Mouse (Mus musculus): ENCODE results near the gene Nploc4. TPM values are rescaled to one million over a fixed set of nuclear protein-coding genes. Genes with fewer than 3 reads are reported as not detected.

Gene Nploc4
- polyA plus RNA-seq, 1 experiment from 2014 or later: 51.4 TPM

GRCm38 (mm10) chr11:120457370-120457769, 19.9 kb upstream of the Nploc4 start:
- H3K27ac ChIP-seq (ENCODE audit: low read depth): peak overlapping the region; percentile 80
- DNase-seq (peak; percentile 11), ATAC-seq (ENCODE audit: insufficient read depth) (peak; percentile 2; the same call in 1 of the 2 replicates)
- no peaks in the 10 kb centered on the region for H3K27me3 ChIP-seq (ENCODE audit: insufficient read depth, low read length)
- H3K9me3 ChIP-seq (ENCODE audit: low read depth, low read length): no peaks in the 10 kb centered on the region
- peak overlapping the region; percentile 94 for H3K4me2 ChIP-seq
- H3K4me3 ChIP-seq (ENCODE audit: low read depth, low read length): peak overlapping the region; percentile 90
- no peak for TF ChIP-seq CTCF (IDR thresholded peaks at IDR 0.05; ENCODE audit: low read depth)
- 0 out of 2 replicates have a peak, but pooled peaks cover 3% of the 10 kb centered on the region for H3K4me1 ChIP-seq (ENCODE audit: insufficient read depth)
- peak overlapping the region; percentile 91 for H3K9ac ChIP-seq
- H3K36me3 ChIP-seq (ENCODE audit: insufficient read depth): peaks cover 31% of the 10 kb centered on the region
- 24% methylated on average over 14 of the region's 14 CpGs for WGBS

GRCm38 (mm10) chr11:120455413-120455812, 17.9 kb upstream of the Nploc4 start:
- no peak for TF ChIP-seq CTCF (IDR thresholded peaks at IDR 0.05; ENCODE audit: low read depth)
- peaks cover 12% of the 10 kb centered on the region for H3K36me3 ChIP-seq (ENCODE audit: insufficient read depth)
- no peak overlapping the region for H3K27ac ChIP-seq (ENCODE audit: low read depth)
- WGBS: 92% methylated on average over 7 of the region's 7 CpGs
- DNase-seq (no peak), ATAC-seq (ENCODE audit: insufficient read depth) (no peak)
- H3K27me3 ChIP-seq (ENCODE audit: insufficient read depth, low read length): no peaks in the 10 kb centered on the region
- H3K4me2 ChIP-seq: no peak overlapping the region
- H3K9ac ChIP-seq: no peak overlapping the region
- 0 out of 2 replicates have a peak, but pooled peaks cover 3% of the 10 kb centered on the region for H3K4me1 ChIP-seq (ENCODE audit: insufficient read depth)
- H3K4me3 ChIP-seq (ENCODE audit: low read depth, low read length): no peak overlapping the region
- H3K9me3 ChIP-seq (ENCODE audit: low read depth, low read length): no peaks in the 10 kb centered on the region

GRCm38 (mm10) chr11:120454965-120455364, 17.5 kb upstream of the Nploc4 start:
- Histone ChIP-seq H3K27me3 (ENCODE audit: insufficient read depth, low read length) (no peaks in the 10 kb centered on the region), H3K9ac (no peak overlapping the region), H3K4me3 (ENCODE audit: low read depth, low read length) (no peak overlapping the region), H3K4me2 (no peak overlapping the region), H3K4me1 (ENCODE audit: insufficient read depth) (0 out of 2 replicates have a peak, but pooled peaks cover 3% of the 10 kb centered on the region), H3K9me3 (ENCODE audit: low read depth, low read length) (no peaks in the 10 kb centered on the region), H3K27ac (ENCODE audit: low read depth) (no peak overlapping the region), H3K36me3 (ENCODE audit: insufficient read depth) (peaks cover 8% of the 10 kb centered on the region)
- DNase-seq (no peak), ATAC-seq (ENCODE audit: insufficient read depth) (no peak)
- 80% methylated on average over 4 of the region's 4 CpGs for WGBS
- TF ChIP-seq CTCF (IDR thresholded peaks at IDR 0.05; ENCODE audit: low read depth): no peak

GRCm38 (mm10) chr11:120453306-120453705, 15.8 kb upstream of the Nploc4 start, which contains the start of gene Pde6g:
Pde6g (minus strand) TSS chr11:120453500.
- H3K9ac ChIP-seq: no peak within 1 kb of the TSS
- H3K36me3 ChIP-seq (ENCODE audit: insufficient read depth): no peaks in the 10 kb centered on the region
- TF ChIP-seq CTCF (IDR thresholded peaks at IDR 0.05; ENCODE audit: low read depth): no peak
- no peak within 1 kb of the TSS for H3K4me3 ChIP-seq (ENCODE audit: low read depth, low read length)
- H3K27ac ChIP-seq (ENCODE audit: low read depth): no peak within 1 kb of the TSS
- WGBS: 79% methylated on average over 4 of the region's 4 CpGs
- no peaks in the 10 kb centered on the region for H3K9me3 ChIP-seq (ENCODE audit: low read depth, low read length)
- no peak for ATAC-seq (ENCODE audit: insufficient read depth)
- no peak for DNase-seq
- H3K4me2 ChIP-seq: no peak within 1 kb of the TSS
- no peaks in the 10 kb centered on the region for H3K27me3 ChIP-seq (ENCODE audit: insufficient read depth, low read length)
- 0 out of 2 replicates have a peak, but pooled peaks cover 3% of the 10 kb centered on the region for H3K4me1 ChIP-seq (ENCODE audit: insufficient read depth)

- Histone ChIP-seq H3K4me1 (ENCODE audit: insufficient read depth) (0 out of 2 replicates have a peak, but pooled peaks cover 3% of the 10 kb centered on the region), H3K9me3 (ENCODE audit: low read depth, low read length) (no peaks in the 10 kb centered on the region), H3K36me3 (ENCODE audit: insufficient read depth) (no peaks in the 10 kb centered on the region), H3K4me2 (no peak overlapping the region), H3K27ac (ENCODE audit: low read depth) (no peak overlapping the region), H3K4me3 (ENCODE audit: low read depth, low read length) (no peak overlapping the region), H3K9ac (no peak overlapping the region), H3K27me3 (ENCODE audit: insufficient read depth, low read length) (no peaks in the 10 kb centered on the region)
- ATAC-seq (ENCODE audit: insufficient read depth): no peak
- no peak for TF ChIP-seq CTCF (IDR thresholded peaks at IDR 0.05; ENCODE audit: low read depth)
- no peak for DNase-seq
- WGBS: 56% methylated on average over 3 of the region's 3 CpGs
Observed at GRCm38 (mm10) chr11:120452246-120452645, 14.7 kb upstream of the Nploc4 start.

GRCm38 (mm10) chr11:120447179-120447578, 9.7 kb upstream of the Nploc4 start:
- no peak for DNase-seq
- Histone ChIP-seq H3K36me3 (ENCODE audit: insufficient read depth) (no peaks in the 10 kb centered on the region), H3K9me3 (ENCODE audit: low read depth, low read length) (no peaks in the 10 kb centered on the region), H3K4me3 (ENCODE audit: low read depth, low read length) (no peak overlapping the region), H3K27ac (ENCODE audit: low read depth) (no peak overlapping the region), H3K27me3 (ENCODE audit: insufficient read depth, low read length) (no peaks in the 10 kb centered on the region), H3K4me1 (ENCODE audit: insufficient read depth) (no peaks in the 10 kb centered on the region), H3K9ac (no peak overlapping the region), H3K4me2 (no peak overlapping the region)
- 64% methylated on average over 7 of the region's 7 CpGs for WGBS
- no peak for ATAC-seq (ENCODE audit: insufficient read depth)
- no peak for TF ChIP-seq CTCF (IDR thresholded peaks at IDR 0.05; ENCODE audit: low read depth)

- no peak for TF ChIP-seq CTCF (IDR thresholded peaks at IDR 0.05; ENCODE audit: low read depth)
- no peak for ATAC-seq (ENCODE audit: insufficient read depth)
- H3K27ac ChIP-seq (ENCODE audit: low read depth): no peak overlapping the region
- no peaks in the 10 kb centered on the region for H3K4me1 ChIP-seq (ENCODE audit: insufficient read depth)
- H3K4me3 ChIP-seq (ENCODE audit: low read depth, low read length): no peak overlapping the region
- no peak for DNase-seq
- no peaks in the 10 kb centered on the region for H3K9me3 ChIP-seq (ENCODE audit: low read depth, low read length)
- no peak overlapping the region for H3K4me2 ChIP-seq
- H3K27me3 ChIP-seq (ENCODE audit: insufficient read depth, low read length): no peaks in the 10 kb centered on the region
- H3K36me3 ChIP-seq (ENCODE audit: insufficient read depth): no peaks in the 10 kb centered on the region
- WGBS: 22% methylated on average over 3 of the region's 3 CpGs
- H3K9ac ChIP-seq: no peak overlapping the region
Observed at GRCm38 (mm10) chr11:120445475-120445874, 8.0 kb upstream of the Nploc4 start.
